Mouse (Mus musculus): ENCODE results near the gene Trpm1. TPM values are rescaled to one million over a fixed set of nuclear protein-coding genes. Genes with fewer than 3 reads are reported as not detected.

The Trpm1 gene
- total and polyA plus RNA-seq, 3 experiments, result 0.55 TPM; not detected in 2

- no peak for DNase-seq (ENCODE audit: low spot score)
- 0 out of 2 replicates have a peak, but pooled peaks cover 3% of the 10 kb centered on the region for H3K27me3 ChIP-seq (ENCODE audit: insufficient read depth, low read length)
- no peaks in the 10 kb centered on the region for H3K36me3 ChIP-seq (replicated peaks)
- no peaks in the 10 kb centered on the region for H3K4me1 ChIP-seq (ENCODE audit: insufficient read depth, low read depth, low read length)
- H3K4me3 ChIP-seq (ENCODE audit: low read depth, low read length), result no peak overlapping the region
- no peak for ATAC-seq (ENCODE audit: extremely low read depth, insufficient number of reproducible peaks, low FRiP score, poor library complexity, severe bottlenecking)
- TF ChIP-seq TAL1 (conservative IDR thresholded peaks at IDR 0.05; ENCODE audit: low read depth, low read length) (no peak), CTCF (IDR thresholded peaks at IDR 0.05; ENCODE audit: low read depth, low read length) (no peak), GATA2 (IDR thresholded peaks at IDR 0.05; ENCODE audit: borderline replicate concordance, low read depth, low read length) (no peak), POLR2AphosphoS5 (IDR thresholded peaks at IDR 0.05; ENCODE audit: insufficient replicate concordance, low read depth, low read length) (no peak), GATA1 (IDR thresholded peaks at IDR 0.05; ENCODE audit: borderline replicate concordance, low read length) (no peak)
- no peaks in the 10 kb centered on the region for H3K9me3 ChIP-seq (replicated peaks)
These were observed 72.9 kb downstream of the Trpm1 start for GRCm38 (mm10) chr7:64226339-64227194.

GRCm38 (mm10) chr7:64227586-64227985, 74.0 kb downstream of the Trpm1 start:
- TF ChIP-seq GATA2 (IDR thresholded peaks at IDR 0.05; ENCODE audit: borderline replicate concordance, low read depth, low read length) (no peak), GATA1 (IDR thresholded peaks at IDR 0.05; ENCODE audit: borderline replicate concordance, low read length) (no peak), POLR2AphosphoS5 (IDR thresholded peaks at IDR 0.05; ENCODE audit: insufficient replicate concordance, low read depth, low read length) (no peak), TAL1 (conservative IDR thresholded peaks at IDR 0.05; ENCODE audit: low read depth, low read length) (no peak), CTCF (IDR thresholded peaks at IDR 0.05; ENCODE audit: low read depth, low read length) (no peak)

GRCm38 (mm10) chr7:64228300-64228699, 74.7 kb downstream of the Trpm1 start:
- Histone ChIP-seq H3K36me3 (replicated peaks) (no peaks in the 10 kb centered on the region), H3K9me3 (replicated peaks) (no peaks in the 10 kb centered on the region), H3K4me3 (ENCODE audit: low read depth, low read length) (no peak overlapping the region), H3K27me3 (ENCODE audit: insufficient read depth, low read length) (0 out of 2 replicates have a peak, but pooled peaks cover 3% of the 10 kb centered on the region), H3K4me1 (ENCODE audit: insufficient read depth, low read depth, low read length) (no peaks in the 10 kb centered on the region)
- TF ChIP-seq TAL1 (conservative IDR thresholded peaks at IDR 0.05; ENCODE audit: low read depth, low read length) (no peak), GATA2 (IDR thresholded peaks at IDR 0.05; ENCODE audit: borderline replicate concordance, low read depth, low read length) (no peak), GATA1 (IDR thresholded peaks at IDR 0.05; ENCODE audit: borderline replicate concordance, low read length) (no peak), POLR2AphosphoS5 (IDR thresholded peaks at IDR 0.05; ENCODE audit: insufficient replicate concordance, low read depth, low read length) (no peak), CTCF (IDR thresholded peaks at IDR 0.05; ENCODE audit: low read depth, low read length) (no peak)
- DNase-seq (ENCODE audit: low spot score) (no peak), ATAC-seq (ENCODE audit: extremely low read depth, insufficient number of reproducible peaks, low FRiP score, poor library complexity, severe bottlenecking) (no peak)

More at GRCm38 (mm10) chr7:64227586-64227985, 74.0 kb downstream of the Trpm1 start:
- no peaks in the 10 kb centered on the region for H3K4me1 ChIP-seq (ENCODE audit: insufficient read depth, low read depth, low read length)
- ATAC-seq (ENCODE audit: extremely low read depth, insufficient number of reproducible peaks, low FRiP score, poor library complexity, severe bottlenecking) (no peak), DNase-seq (ENCODE audit: low spot score) (no peak)
- H3K4me3 ChIP-seq (ENCODE audit: low read depth, low read length), result no peak overlapping the region
- 0 out of 2 replicates have a peak, but pooled peaks cover 3% of the 10 kb centered on the region for H3K27me3 ChIP-seq (ENCODE audit: insufficient read depth, low read length)
- H3K36me3 ChIP-seq (replicated peaks), result no peaks in the 10 kb centered on the region
- H3K9me3 ChIP-seq (replicated peaks), result no peaks in the 10 kb centered on the region

- TF ChIP-seq GATA2 (IDR thresholded peaks at IDR 0.05; ENCODE audit: borderline replicate concordance, low read depth, low read length), result no peak
- TF ChIP-seq TAL1 (conservative IDR thresholded peaks at IDR 0.05; ENCODE audit: low read depth, low read length), result no peak
- no peak for TF ChIP-seq GATA1 (IDR thresholded peaks at IDR 0.05; ENCODE audit: borderline replicate concordance, low read length)
- TF ChIP-seq POLR2AphosphoS5 (IDR thresholded peaks at IDR 0.05; ENCODE audit: insufficient replicate concordance, low read depth, low read length), result no peak
- no peak for TF ChIP-seq CTCF (IDR thresholded peaks at IDR 0.05; ENCODE audit: low read depth, low read length)
- Histone ChIP-seq H3K27me3 (ENCODE audit: insufficient read depth, low read length) (0 out of 2 replicates have a peak, but pooled peaks cover 3% of the 10 kb centered on the region), H3K4me1 (ENCODE audit: insufficient read depth, low read depth, low read length) (no peaks in the 10 kb centered on the region), H3K36me3 (replicated peaks) (no peaks in the 10 kb centered on the region), H3K4me3 (ENCODE audit: low read depth, low read length) (no peak overlapping the region), H3K9me3 (replicated peaks) (no peaks in the 10 kb centered on the region)
- no peak for ATAC-seq (ENCODE audit: extremely low read depth, insufficient number of reproducible peaks, low FRiP score, poor library complexity, severe bottlenecking)
- no peak for DNase-seq (ENCODE audit: low spot score)
These were observed 76.3 kb downstream of the Trpm1 start for GRCm38 (mm10) chr7:64229911-64230310.

GRCm38 (mm10) chr7:64231001-64231400, 77.4 kb downstream of the Trpm1 start:
- DNase-seq (ENCODE audit: low spot score), result no peak
- Histone ChIP-seq H3K4me1 (ENCODE audit: insufficient read depth, low read depth, low read length) (no peaks in the 10 kb centered on the region), H3K4me3 (ENCODE audit: low read depth, low read length) (no peak overlapping the region), H3K27me3 (ENCODE audit: insufficient read depth, low read length) (0 out of 2 replicates have a peak, but pooled peaks cover 3% of the 10 kb centered on the region), H3K9me3 (replicated peaks) (no peaks in the 10 kb centered on the region), H3K36me3 (replicated peaks) (no peaks in the 10 kb centered on the region)
- ATAC-seq (ENCODE audit: extremely low read depth, insufficient number of reproducible peaks, low FRiP score, poor library complexity, severe bottlenecking), result no peak
- TF ChIP-seq TAL1 (conservative IDR thresholded peaks at IDR 0.05; ENCODE audit: low read depth, low read length) (no peak), POLR2AphosphoS5 (IDR thresholded peaks at IDR 0.05; ENCODE audit: insufficient replicate concordance, low read depth, low read length) (no peak), GATA1 (IDR thresholded peaks at IDR 0.05; ENCODE audit: borderline replicate concordance, low read length) (no peak), GATA2 (IDR thresholded peaks at IDR 0.05; ENCODE audit: borderline replicate concordance, low read depth, low read length) (no peak), CTCF (IDR thresholded peaks at IDR 0.05; ENCODE audit: low read depth, low read length) (no peak)

- Histone ChIP-seq H3K4me1 (ENCODE audit: insufficient read depth, low read depth, low read length) (no peaks in the 10 kb centered on the region), H3K36me3 (replicated peaks) (no peaks in the 10 kb centered on the region), H3K27me3 (ENCODE audit: insufficient read depth, low read length) (no peaks in the 10 kb centered on the region), H3K9me3 (replicated peaks) (no peaks in the 10 kb centered on the region), H3K4me3 (ENCODE audit: low read depth, low read length) (no peak overlapping the region)
- TF ChIP-seq TAL1 (conservative IDR thresholded peaks at IDR 0.05; ENCODE audit: low read depth, low read length) (no peak), CTCF (IDR thresholded peaks at IDR 0.05; ENCODE audit: low read depth, low read length) (no peak), GATA1 (IDR thresholded peaks at IDR 0.05; ENCODE audit: borderline replicate concordance, low read length) (no peak), POLR2AphosphoS5 (IDR thresholded peaks at IDR 0.05; ENCODE audit: insufficient replicate concordance, low read depth, low read length) (no peak), GATA2 (IDR thresholded peaks at IDR 0.05; ENCODE audit: borderline replicate concordance, low read depth, low read length) (no peak)
- ATAC-seq (ENCODE audit: extremely low read depth, insufficient number of reproducible peaks, low FRiP score, poor library complexity, severe bottlenecking) (no peak), DNase-seq (ENCODE audit: low spot score) (no peak)
These were observed 78.4 kb downstream of the Trpm1 start for GRCm38 (mm10) chr7:64231996-64232395.
